Mouse (Mus musculus) erythroblast, embryonic 14.5 days (primary cell): ENCODE data around the gene Eya2. TPM values are rescaled to one million over a fixed set of nuclear protein-coding genes. Genes with fewer than 3 reads are reported as not detected.

Experiments used
- H3K27me3 ChIP-seq: 2 replicates; pipeline ENCODE4 v1.6.1; 2012; ENCODE audit warnings: inconsistent platforms; ENCODE audit not compliant: control insufficient read depth
- H3K36me3 ChIP-seq: 2 replicates; pipeline ENCODE4 v1.6.1; 2012; ENCODE audit warnings: mild to moderate bottlenecking, inconsistent platforms; ENCODE audit not compliant: control insufficient read depth
- H3K4me1 ChIP-seq: 2 replicates; pipeline ENCODE4 v1.6.1; 2012; ENCODE audit warnings: inconsistent platforms; ENCODE audit not compliant: control insufficient read depth
- H3K4me3 ChIP-seq: replicated peaks from 2 replicates; pipeline ENCODE3; 2012; ENCODE audit warnings: moderate library complexity, mild to moderate bottlenecking, inconsistent platforms
- H3K9me3 ChIP-seq: 2 replicates; pipeline ENCODE4 v1.6.1; 2012; ENCODE audit warnings: low read length, inconsistent platforms, mixed read lengths; ENCODE audit not compliant: control insufficient read depth
- GATA1 ChIP-seq: IDR thresholded peaks from 2 replicates; pipeline ENCODE4 v1.6.1; 2012; ENCODE audit warnings: low read length, inconsistent platforms, mixed read lengths
- TAL1 ChIP-seq: IDR thresholded peaks from 3 replicates; pipeline ENCODE4 v1.6.1; 2012; ENCODE audit warnings: low read length, inconsistent platforms, mixed read lengths
- polyA plus RNA-seq: library from polyadenylated mRNA; stranded (reverse); fragments of >175 nt; gene quantifications from 2 replicates; pipeline ENCODE4 v1.2.3, GENCODE M21; 2012

Eya2 gene
- polyA plus RNA-seq, 1 experiment, result not detected

GRCm38 (mm10) chr2:165603775-165604174 is 8.9 kb downstream of the Eya2 start:
- H3K9me3 ChIP-seq, result no peaks in the 10 kb centered on the region
- no peaks in the 10 kb centered on the region for H3K4me1 ChIP-seq
- H3K4me3 ChIP-seq, result no peak overlapping the region
- no peaks in the 10 kb centered on the region for H3K36me3 ChIP-seq
- peaks cover 3% of the 10 kb centered on the region; the same call in 1 of the 2 replicates for H3K27me3 ChIP-seq
- no peak for TF ChIP-seq GATA1
- TF ChIP-seq TAL1, result no peak

- no peak for TF ChIP-seq GATA1
- Histone ChIP-seq H3K27me3 (no peaks in the 10 kb centered on the region), H3K4me1 (no peaks in the 10 kb centered on the region), H3K36me3 (no peaks in the 10 kb centered on the region), H3K9me3 (peaks cover 3% of the 10 kb centered on the region; the same call in 1 of the 2 replicates), H3K4me3 (no peak overlapping the region)
These were observed 16.9 kb downstream of the Eya2 start for GRCm38 (mm10) chr2:165611551-165612253.

GRCm38 (mm10) chr2:165613741-165614339 is 19.0 kb downstream of the Eya2 start:
- H3K9me3 ChIP-seq, result peaks cover 3% of the 10 kb centered on the region; the same call in 1 of the 2 replicates
- no peaks in the 10 kb centered on the region for H3K27me3 ChIP-seq
- no peaks in the 10 kb centered on the region for H3K4me1 ChIP-seq
- H3K4me3 ChIP-seq, result no peak overlapping the region
- TF ChIP-seq GATA1 (no peak), TAL1 (no peak)
- no peaks in the 10 kb centered on the region for H3K36me3 ChIP-seq

GRCm38 (mm10) chr2:165621488-165621887 is 26.7 kb downstream of the Eya2 start:
- H3K9me3 ChIP-seq, result peaks cover 2% of the 10 kb centered on the region; the same call in 1 of the 2 replicates
- H3K4me3 ChIP-seq, result no peak overlapping the region
- H3K36me3 ChIP-seq, result no peaks in the 10 kb centered on the region
- TF ChIP-seq TAL1 (no peak), GATA1 (no peak)
- H3K27me3 ChIP-seq, result no peaks in the 10 kb centered on the region
- no peaks in the 10 kb centered on the region for H3K4me1 ChIP-seq

- TF ChIP-seq TAL1 (no peak), GATA1 (no peak)
- Histone ChIP-seq H3K27me3 (no peaks in the 10 kb centered on the region), H3K9me3 (no peaks in the 10 kb centered on the region), H3K4me3 (no peak overlapping the region), H3K36me3 (no peaks in the 10 kb centered on the region), H3K4me1 (no peaks in the 10 kb centered on the region)
These were observed 27.8 kb downstream of the Eya2 start for GRCm38 (mm10) chr2:165622596-165622995.

- Histone ChIP-seq H3K9me3 (no peaks in the 10 kb centered on the region), H3K27me3 (no peaks in the 10 kb centered on the region), H3K4me1 (no peaks in the 10 kb centered on the region), H3K4me3 (no peak overlapping the region), H3K36me3 (no peaks in the 10 kb centered on the region)
- TF ChIP-seq GATA1 (no peak), TAL1 (no peak)
These were observed 32.0 kb downstream of the Eya2 start for GRCm38 (mm10) chr2:165626826-165627225.

GRCm38 (mm10) chr2:165627974-165628373 is 33.1 kb downstream of the Eya2 start:
- no peak overlapping the region for H3K4me3 ChIP-seq
- H3K9me3 ChIP-seq, result no peaks in the 10 kb centered on the region
- no peaks in the 10 kb centered on the region for H3K4me1 ChIP-seq

GRCm38 (mm10) chr2:165629900-165630299 is 35.1 kb downstream of the Eya2 start:
- no peaks in the 10 kb centered on the region for H3K27me3 ChIP-seq
- TF ChIP-seq TAL1, result no peak
- TF ChIP-seq GATA1, result no peak
- no peaks in the 10 kb centered on the region for H3K9me3 ChIP-seq
- no peaks in the 10 kb centered on the region for H3K4me1 ChIP-seq
- no peak overlapping the region for H3K4me3 ChIP-seq
- H3K36me3 ChIP-seq, result no peaks in the 10 kb centered on the region

More at GRCm38 (mm10) chr2:165627974-165628373, 33.1 kb downstream of the Eya2 start:
- Histone ChIP-seq H3K27me3 (no peaks in the 10 kb centered on the region), H3K36me3 (no peaks in the 10 kb centered on the region)
- TF ChIP-seq TAL1, result no peak
- TF ChIP-seq GATA1, result no peak

GRCm38 (mm10) chr2:165633011-165633785 is 38.4 kb downstream of the Eya2 start:
- Histone ChIP-seq H3K4me3 (no peak overlapping the region), H3K36me3 (no peaks in the 10 kb centered on the region), H3K9me3 (no peaks in the 10 kb centered on the region), H3K27me3 (no peaks in the 10 kb centered on the region), H3K4me1 (no peaks in the 10 kb centered on the region)
- TF ChIP-seq TAL1 (no peak), GATA1 (no peak)
